Mouse (Mus musculus) embryonic facial prominence, embryonic 13.5 days (tissue): ENCODE measurements around the gene Zfp442. TPM values are rescaled to one million over a fixed set of nuclear protein-coding genes. Genes with fewer than 3 reads are reported as not detected.

Experiments
- polyA plus RNA-seq: library from polyadenylated mRNA; unstranded; fragments of >200 nt; fragmentation: Nextera tagmentation; extraction: Ambion mirVana; gene quantifications from 2 replicates; pipeline ENCODE4 v1.2.1, GENCODE M21; 2015

Gene Zfp442
- polyA plus RNA-seq, 1 experiment from 2014 or later, result 8.2 TPM

Other genes with a start within 250 kb of the Zfp442 start
- gene Zfp937, start 233.4 kb downstream of the Zfp442 start, polyA plus RNA-seq, result 8.5 and 10.4 TPM in 2 replicates
- 7.6 and 7.7 TPM in 2 replicates for gene Gm21994, start 195.9 kb downstream of the Zfp442 start, polyA plus RNA-seq
- not detected in 2 replicates for gene Gm14124, start 194.0 kb downstream of the Zfp442 start, polyA plus RNA-seq
- gene Gm10130, start 127.8 kb downstream of the Zfp442 start, polyA plus RNA-seq, result 4.0 and 6.7 TPM in 2 replicates
- gene 3300002I08Rik, start 88.7 kb downstream of the Zfp442 start, polyA plus RNA-seq, result 9.8 and 10.2 TPM in 2 replicates
- 0.07 TPM in 1 of 2 replicates, not detected in the other for gene Zfp345, start 33.6 kb upstream of the Zfp442 start, polyA plus RNA-seq
- 1.0 and 1.1 TPM in 2 replicates for gene Cst7, start 118.9 kb upstream of the Zfp442 start, polyA plus RNA-seq
- gene Apmap, start 157.1 kb upstream of the Zfp442 start, polyA plus RNA-seq, result 27.9 and 29.6 TPM in 2 replicates
- gene Acss1, start 217.0 kb upstream of the Zfp442 start, polyA plus RNA-seq, result 5.3 and 5.8 TPM in 2 replicates
- gene Vsx1, start 237.9 kb upstream of the Zfp442 start, polyA plus RNA-seq, result not detected in 2 replicates